Mouse (Mus musculus): ENCODE results near the gene Vmn1r189. TPM values are rescaled to one million over a fixed set of nuclear protein-coding genes. Genes with fewer than 3 reads are reported as not detected.
A peak's percentile ranks its signal among the peaks of the same experiment; 100 is the strongest.
"Not testable (repeated sequence)": the region's sequence is repeated elsewhere in the genome, so short reads cannot be mapped to it uniquely, and the experiment has no call there.

The Vmn1r189 gene
- total RNA-seq (2014; rRNA removed) (not detected in 2 replicates), polyA plus RNA-seq (2015; fragmentation: Nextera tagmentation; extraction: Ambion mirVana) (not detected in 2 replicates)

- H3K36me3 ChIP-seq (ENCODE audit: insufficient read depth); H3K27me3 ChIP-seq (ENCODE audit: insufficient read depth, low read length); ATAC-seq; H3K4me1 ChIP-seq (ENCODE audit: insufficient read depth); H3K27ac ChIP-seq (ENCODE audit: low read depth, low read length); DNase-seq; H3K4me3 ChIP-seq (ENCODE audit: low read depth, low read length); H3K9ac ChIP-seq; H3K9me3 ChIP-seq (ENCODE audit: low read length); H3K4me2 ChIP-seq (ENCODE audit: low read depth): not testable (repeated sequence)
- 92% methylated on average over 1 of the region's 2 CpGs for WGBS
Measured at GRCm38 (mm10) chr13:22105724-22106123, at the start of gene Vmn1r189. TSS of gene Vmn1r189 (minus strand) at chr13:22105824.

- not testable (repeated sequence) for H3K4me3 ChIP-seq (ENCODE audit: low read depth, low read length); H3K27me3 ChIP-seq (ENCODE audit: insufficient read depth, low read length); H3K4me2 ChIP-seq (ENCODE audit: low read depth); H3K9me3 ChIP-seq (ENCODE audit: low read length); H3K9ac ChIP-seq; H3K36me3 ChIP-seq (ENCODE audit: insufficient read depth); DNase-seq; H3K27ac ChIP-seq (ENCODE audit: low read depth, low read length); H3K4me1 ChIP-seq (ENCODE audit: insufficient read depth)
- 0 out of 2 replicates have a peak, but pooled peaks have one; percentile 4 for TF ChIP-seq CTCF (IDR thresholded peaks at IDR 0.05; ENCODE audit: low read depth)
- 67% methylated on average over 5 of the region's 5 CpGs for WGBS
- ATAC-seq = peak; percentile 45; the same call in 1 of the 2 replicates
Measured at GRCm38 (mm10) chr13:22136495-22137293, 31.1 kb upstream of the Vmn1r189 start.

GRCm38 (mm10) chr13:22084140-22084539 lies 21.5 kb downstream of the Vmn1r189 start, which contains the start of gene Vmn1r188:
TSS of gene Vmn1r188 (plus strand) at chr13:22084440.
- ATAC-seq; H3K4me1 ChIP-seq (ENCODE audit: insufficient read depth); H3K36me3 ChIP-seq (ENCODE audit: insufficient read depth); DNase-seq; H3K4me3 ChIP-seq (ENCODE audit: low read depth, low read length); H3K9ac ChIP-seq; H3K27ac ChIP-seq (ENCODE audit: low read depth, low read length); H3K9me3 ChIP-seq (ENCODE audit: low read length); H3K4me2 ChIP-seq (ENCODE audit: low read depth); H3K27me3 ChIP-seq (ENCODE audit: insufficient read depth, low read length): not testable (repeated sequence)
- WGBS = 85% methylated on average over 1 of the region's 1 CpGs

GRCm38 (mm10) chr13:22063468-22063867 lies 42.2 kb downstream of the Vmn1r189 start:
- WGBS = 69% methylated on average over 1 of the region's 1 CpGs
- Histone ChIP-seq H3K4me1 (ENCODE audit: insufficient read depth) (no peaks in the 10 kb centered on the region), H3K9ac (no peak overlapping the region), H3K4me3 (ENCODE audit: low read depth, low read length) (no peak overlapping the region), H3K9me3 (ENCODE audit: low read length) (no peaks in the 10 kb centered on the region), H3K27me3 (ENCODE audit: insufficient read depth, low read length) (no peaks in the 10 kb centered on the region), H3K4me2 (ENCODE audit: low read depth) (no peak overlapping the region), H3K36me3 (ENCODE audit: insufficient read depth) (no peaks in the 10 kb centered on the region), H3K27ac (ENCODE audit: low read depth, low read length) (no peak overlapping the region)
- ATAC-seq (no peak), DNase-seq (no peak)
- no peak for TF ChIP-seq CTCF (IDR thresholded peaks at IDR 0.05; ENCODE audit: low read depth)

GRCm38 (mm10) chr13:22061422-22061821 lies 44.2 kb downstream of the Vmn1r189 start:
- H3K4me3 ChIP-seq (ENCODE audit: low read depth, low read length) = no peak overlapping the region
- H3K27ac ChIP-seq (ENCODE audit: low read depth, low read length) = no peak overlapping the region
- TF ChIP-seq CTCF (IDR thresholded peaks at IDR 0.05; ENCODE audit: low read depth) = no peak
- ATAC-seq (no peak), DNase-seq (no peak)
- WGBS = 78% methylated on average over 1 of the region's 1 CpGs
- H3K36me3 ChIP-seq (ENCODE audit: insufficient read depth) = no peaks in the 10 kb centered on the region
- H3K4me2 ChIP-seq (ENCODE audit: low read depth) = no peak overlapping the region
- no peak overlapping the region for H3K9ac ChIP-seq
- H3K9me3 ChIP-seq (ENCODE audit: low read length) = no peaks in the 10 kb centered on the region
- no peaks in the 10 kb centered on the region for H3K4me1 ChIP-seq (ENCODE audit: insufficient read depth)
- no peaks in the 10 kb centered on the region for H3K27me3 ChIP-seq (ENCODE audit: insufficient read depth, low read length)

GRCm38 (mm10) chr13:22053754-22054153 lies 51.9 kb downstream of the Vmn1r189 start:
- Histone ChIP-seq H3K9ac (no peak overlapping the region), H3K4me1 (ENCODE audit: insufficient read depth) (no peaks in the 10 kb centered on the region), H3K36me3 (ENCODE audit: insufficient read depth) (no peaks in the 10 kb centered on the region), H3K27me3 (ENCODE audit: insufficient read depth, low read length) (no peaks in the 10 kb centered on the region), H3K27ac (ENCODE audit: low read depth, low read length) (no peak overlapping the region), H3K4me2 (ENCODE audit: low read depth) (no peak overlapping the region), H3K4me3 (ENCODE audit: low read depth, low read length) (no peak overlapping the region), H3K9me3 (ENCODE audit: low read length) (no peaks in the 10 kb centered on the region)
- DNase-seq (no peak), ATAC-seq (no peak)
- no peak for TF ChIP-seq CTCF (IDR thresholded peaks at IDR 0.05; ENCODE audit: low read depth)
- WGBS = 98% methylated on average over 1 of the region's 1 CpGs

GRCm38 (mm10) chr13:22051523-22051859 lies 54.1 kb downstream of the Vmn1r189 start:
- H3K4me2 ChIP-seq (ENCODE audit: low read depth) = peak overlapping the region; percentile 54
- ATAC-seq (peak; percentile 28), DNase-seq (no peak)
- H3K27me3 ChIP-seq (ENCODE audit: insufficient read depth, low read length) = no peaks in the 10 kb centered on the region
- H3K36me3 ChIP-seq (ENCODE audit: insufficient read depth) = no peaks in the 10 kb centered on the region
- peak overlapping the region; percentile 58 for H3K4me3 ChIP-seq (ENCODE audit: low read depth, low read length)
- WGBS = 11% methylated on average over 5 of the region's 5 CpGs
- peak overlapping the region; percentile 72 for H3K9ac ChIP-seq
- peak overlapping the region; percentile 89 for H3K27ac ChIP-seq (ENCODE audit: low read depth, low read length)
- no peaks in the 10 kb centered on the region for H3K9me3 ChIP-seq (ENCODE audit: low read length)
- no peaks in the 10 kb centered on the region for H3K4me1 ChIP-seq (ENCODE audit: insufficient read depth)
- no peak for TF ChIP-seq CTCF (IDR thresholded peaks at IDR 0.05; ENCODE audit: low read depth)
